Mouse (Mus musculus) embryonic facial prominence, embryonic 11.5 days (tissue): ENCODE measurements around the gene Fam206a. TPM values are rescaled to one million over a fixed set of nuclear protein-coding genes. Genes with fewer than 3 reads are reported as not detected.

ENCODE experiments used
- ATAC-seq: fragments of 200-750 bp; cut with Nextera tagmentation; replicated peaks from 2 replicates; pipeline ENCODE4 v1.8.0; 2017; ENCODE audit warnings: low read depth; ENCODE audit not compliant: insufficient number of reproducible peaks, low FRiP score, low TSS enrichment
- DNase-seq: peaks from one replicate; pipeline ENCODE4 v3.0.0-alpha.2; 2015; ENCODE audit warnings: low spot score
- H3K27ac ChIP-seq: fragments of 300-500 bp; sonication (generic); replicated peaks from 2 replicates; pipeline ENCODE4 v1.5.1; 2014; ENCODE audit warnings: mild to moderate bottlenecking, low read depth, low read length, control low read depth
- H3K27me3 ChIP-seq: fragments of 300-500 bp; sonication (generic); 2 replicates; pipeline ENCODE4 v1.6.1; 2014; ENCODE audit warnings: mild to moderate bottlenecking, low read length, moderate library complexity, mixed read lengths; ENCODE audit not compliant: control insufficient read depth, insufficient read depth
- H3K36me3 ChIP-seq: fragments of 300-500 bp; sonication (generic); replicated peaks from 2 replicates; pipeline ENCODE4 v1.6.1; 2014; ENCODE audit warnings: low read depth, mild to moderate bottlenecking, low read length, moderate library complexity, mixed read lengths; ENCODE audit not compliant: control insufficient read depth, insufficient read depth
- H3K4me1 ChIP-seq: fragments of 300-500 bp; sonication (generic); 2 replicates; pipeline ENCODE4 v1.6.1; 2014; ENCODE audit warnings: low read length, mixed read lengths; ENCODE audit not compliant: control insufficient read depth, insufficient read depth
- H3K4me2 ChIP-seq: fragments of 300-500 bp; sonication (generic); 2 replicates; pipeline ENCODE4 v1.6.1; 2014; ENCODE audit warnings: low read depth, mild to moderate bottlenecking, control low read depth, low read length, moderate library complexity
- H3K4me3 ChIP-seq: fragments of 300-500 bp; sonication (generic); 2 replicates; pipeline ENCODE4 v1.5.1; 2014; ENCODE audit warnings: low read depth, low read length, control low read depth
- H3K9ac ChIP-seq: fragments of 300-500 bp; sonication (generic); replicated peaks from 2 replicates; pipeline ENCODE4 v1.6.1; 2014; ENCODE audit warnings: mild to moderate bottlenecking, control low read depth, low read length
- H3K9me3 ChIP-seq: fragments of 300-500 bp; sonication (generic); replicated peaks from 2 replicates; pipeline ENCODE4 v1.6.1; 2016; ENCODE audit warnings: mild to moderate bottlenecking, low read length, inconsistent platforms, mixed read lengths; ENCODE audit not compliant: control insufficient read depth
- WGBS: fragments of 180-500 bp; shearing (Covaris S2); extraction: QIAGEN DNeasy Blood & Tissue Kit; methylation state at CpG from one replicate; pipeline ENCODE4 v1.1.7; 2014; 5-methylcytosine and 5-hydroxymethylcytosine counted together
- polyA plus RNA-seq: library from polyadenylated mRNA; unstranded; fragments of >200 nt; fragmentation: Nextera tagmentation; extraction: Ambion mirVana; gene quantifications from 2 replicates; pipeline ENCODE4 v1.2.1, GENCODE M21; 2014

Gene Fam206a
- polyA plus RNA-seq, 1 experiment from 2014 or later = 27.7 TPM

DNA sequence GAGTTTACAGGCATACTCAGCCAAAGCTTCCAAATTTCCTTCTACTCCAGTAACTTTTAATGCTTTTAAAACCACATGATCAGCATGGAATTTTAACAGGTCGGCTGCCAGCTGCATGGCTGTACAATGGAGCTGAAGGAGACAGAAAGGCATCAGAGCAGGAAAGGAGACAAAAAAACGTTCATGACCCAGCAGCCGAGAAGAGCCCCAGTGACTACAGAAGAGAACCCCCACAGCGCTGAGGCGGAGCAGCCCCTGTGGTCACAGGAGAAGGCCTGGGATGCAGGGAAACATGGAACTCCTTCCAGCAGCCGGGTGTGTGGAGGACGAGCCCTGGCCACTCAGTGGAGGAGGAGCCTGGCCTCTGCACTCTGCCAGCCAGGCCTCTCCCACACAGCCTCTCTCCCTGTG, 27.4 kb downstream of the Fam206a start:
- H3K9ac ChIP-seq = no peak overlapping the region
- peak; percentile 62 for ATAC-seq
- no peak overlapping the region for H3K27ac ChIP-seq
- no peak overlapping the region for H3K4me3 ChIP-seq
- no peak overlapping the region for H3K4me2 ChIP-seq
- 71% methylated on average over 7 of the region's 7 CpGs for WGBS
- H3K4me1 ChIP-seq = no peaks in the 10 kb centered on the region
- no peak for DNase-seq
- no peaks in the 10 kb centered on the region for H3K27me3 ChIP-seq
- H3K36me3 ChIP-seq = no peaks in the 10 kb centered on the region; the same call in none of the 2 replicates
- H3K9me3 ChIP-seq = no peaks in the 10 kb centered on the region

DNA sequence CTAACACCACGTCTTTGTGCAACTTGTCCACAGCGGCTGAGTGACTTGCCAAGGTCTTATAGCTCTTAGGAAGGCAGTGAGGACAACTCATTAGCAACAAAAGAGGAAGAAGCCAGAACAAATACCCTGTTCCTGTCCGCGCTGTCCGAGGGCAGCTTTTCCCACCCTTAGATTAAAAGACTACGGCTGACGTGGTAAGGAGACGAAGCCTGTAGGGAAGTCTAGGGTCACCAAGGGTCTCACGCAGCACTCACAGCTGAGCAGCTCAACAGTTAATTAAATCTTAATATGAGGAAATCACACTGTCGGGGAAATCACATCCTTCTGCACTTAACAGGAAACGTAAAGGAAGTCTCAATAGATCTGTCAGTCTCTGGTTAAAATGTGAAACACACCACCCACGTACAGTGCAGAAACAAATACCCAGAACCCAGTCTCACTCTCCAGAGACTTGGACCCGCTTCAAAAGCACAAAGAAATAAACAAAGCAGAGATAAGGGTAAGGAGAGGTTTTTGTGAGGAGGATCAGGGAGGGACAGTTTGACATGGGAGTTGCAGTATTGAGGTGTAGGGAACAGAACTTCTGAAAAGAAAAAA, 29.0 kb downstream of the Fam206a start:
- H3K27ac ChIP-seq = no peak overlapping the region
- no peak overlapping the region for H3K4me3 ChIP-seq
- no peak for ATAC-seq
- H3K9me3 ChIP-seq = no peaks in the 10 kb centered on the region
- H3K4me1 ChIP-seq = no peaks in the 10 kb centered on the region
- H3K4me2 ChIP-seq = no peak overlapping the region
- H3K27me3 ChIP-seq = no peaks in the 10 kb centered on the region
- H3K9ac ChIP-seq = no peak overlapping the region
- H3K36me3 ChIP-seq = no peaks in the 10 kb centered on the region; the same call in 1 of the 2 replicates
- 56% methylated on average over 13 of the region's 13 CpGs for WGBS
- DNase-seq = no peak

- no peaks in the 10 kb centered on the region; the same call in 1 of the 2 replicates for H3K36me3 ChIP-seq
- ATAC-seq = no peak
Measured at GRCm38 (mm10) chr4:56831998-56832397, 29.9 kb downstream of the Fam206a start.

DNA sequence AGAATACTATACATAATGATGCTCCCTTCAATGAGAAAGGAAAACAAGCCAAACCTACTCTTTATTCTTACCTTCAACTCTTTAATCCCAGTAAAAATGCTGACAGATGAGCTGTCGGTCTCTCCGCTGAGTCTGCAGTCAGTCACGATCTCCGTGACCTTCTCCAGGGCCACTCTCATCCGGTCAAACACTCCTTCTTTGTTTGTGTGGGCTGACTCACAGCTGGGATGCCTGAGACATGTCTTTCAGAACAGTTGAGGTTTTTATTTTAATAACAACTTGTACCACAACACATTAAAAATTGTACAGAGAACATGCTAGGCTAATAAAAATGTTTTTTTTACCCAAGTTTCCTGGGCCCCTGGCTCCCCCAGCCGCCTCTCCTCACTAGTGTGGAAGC, 35.5 kb downstream of the Fam206a start:
- no peaks in the 10 kb centered on the region for H3K4me1 ChIP-seq
- no peaks in the 10 kb centered on the region for H3K9me3 ChIP-seq
- no peak overlapping the region for H3K27ac ChIP-seq
- WGBS = 65% methylated on average over 6 of the region's 6 CpGs
- no peaks in the 10 kb centered on the region; the same call in 1 of the 2 replicates for H3K36me3 ChIP-seq
- DNase-seq (no peak), ATAC-seq (no peak)
- no peak overlapping the region for H3K4me3 ChIP-seq
- H3K4me2 ChIP-seq = no peak overlapping the region
- H3K9ac ChIP-seq = no peak overlapping the region
- no peaks in the 10 kb centered on the region for H3K27me3 ChIP-seq

More at GRCm38 (mm10) chr4:56831998-56832397, 29.9 kb downstream of the Fam206a start:
- H3K9me3 ChIP-seq = no peaks in the 10 kb centered on the region
- H3K9ac ChIP-seq = no peak overlapping the region
- WGBS = 77% methylated on average over 7 of the region's 7 CpGs
- H3K27me3 ChIP-seq = no peaks in the 10 kb centered on the region
- DNase-seq = no peak
- H3K4me3 ChIP-seq = no peak overlapping the region
- no peak overlapping the region for H3K4me2 ChIP-seq
- no peak overlapping the region for H3K27ac ChIP-seq
- no peaks in the 10 kb centered on the region for H3K4me1 ChIP-seq

GRCm38 (mm10) chr4:56840297-56840696, 38.2 kb downstream of the Fam206a start:
- 89% methylated on average over 3 of the region's 3 CpGs for WGBS
- no peak overlapping the region for H3K4me3 ChIP-seq
- no peak overlapping the region for H3K9ac ChIP-seq
- DNase-seq (no peak), ATAC-seq (no peak)
- H3K27me3 ChIP-seq = no peaks in the 10 kb centered on the region
- no peak overlapping the region for H3K4me2 ChIP-seq
- H3K4me1 ChIP-seq = no peaks in the 10 kb centered on the region
- H3K9me3 ChIP-seq = no peaks in the 10 kb centered on the region
- peaks cover 5% of the 10 kb centered on the region for H3K36me3 ChIP-seq
- no peak overlapping the region for H3K27ac ChIP-seq

DNA sequence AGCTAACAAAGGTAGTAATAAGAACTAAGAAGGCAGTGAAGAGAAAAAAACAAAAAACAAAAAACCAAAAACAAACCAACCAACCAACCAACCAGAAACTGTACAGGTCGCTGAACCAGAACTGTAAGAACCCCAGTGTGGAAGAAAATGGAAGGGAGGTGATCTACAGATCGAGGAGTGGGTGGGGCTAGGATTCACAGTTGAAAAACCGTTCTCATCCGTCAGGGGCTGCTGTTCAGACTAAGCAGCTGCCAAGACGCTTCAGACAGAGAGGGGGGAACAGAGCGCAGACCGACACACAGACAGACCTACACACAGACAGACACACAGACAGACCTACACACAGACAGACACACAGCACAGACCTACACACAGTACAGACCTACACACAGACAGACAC, 40.4 kb downstream of the Fam206a start:
- no peaks in the 10 kb centered on the region for H3K4me1 ChIP-seq
- H3K36me3 ChIP-seq = peaks cover 5% of the 10 kb centered on the region
- no peak for DNase-seq
- no peak overlapping the region for H3K27ac ChIP-seq
- H3K4me2 ChIP-seq = no peak overlapping the region
- H3K9me3 ChIP-seq = no peaks in the 10 kb centered on the region
- WGBS = 80% methylated on average over 7 of the region's 7 CpGs
- no peak overlapping the region for H3K4me3 ChIP-seq
- H3K27me3 ChIP-seq = no peaks in the 10 kb centered on the region
- ATAC-seq = no peak
- H3K9ac ChIP-seq = no peak overlapping the region

DNA sequence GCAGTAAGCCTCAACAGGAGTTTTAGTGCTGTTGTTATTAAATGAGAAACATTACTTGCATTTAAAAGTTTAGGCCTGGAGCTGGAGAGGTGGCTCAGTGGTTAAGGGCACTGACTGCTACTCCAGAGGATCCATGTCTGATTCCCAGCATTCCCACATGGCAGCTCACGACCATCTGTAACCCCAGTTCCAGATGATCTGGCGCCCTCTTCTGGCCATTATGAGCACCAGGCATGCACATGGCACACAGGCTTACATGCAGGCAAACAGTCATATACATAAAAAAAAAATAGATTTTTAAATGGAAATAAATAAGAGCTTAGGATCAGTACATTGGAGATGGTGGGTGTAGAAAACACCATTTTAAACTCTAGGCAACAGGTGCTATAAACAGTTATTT, 41.8 kb downstream of the Fam206a start:
- Histone ChIP-seq H3K27me3 (no peaks in the 10 kb centered on the region), H3K4me2 (no peak overlapping the region), H3K36me3 (peaks cover 5% of the 10 kb centered on the region), H3K27ac (no peak overlapping the region), H3K4me1 (no peaks in the 10 kb centered on the region), H3K4me3 (no peak overlapping the region), H3K9ac (no peak overlapping the region), H3K9me3 (no peaks in the 10 kb centered on the region)
- DNase-seq (no peak), ATAC-seq (no peak)
- WGBS = 85% methylated on average over 2 of the region's 2 CpGs

DNA sequence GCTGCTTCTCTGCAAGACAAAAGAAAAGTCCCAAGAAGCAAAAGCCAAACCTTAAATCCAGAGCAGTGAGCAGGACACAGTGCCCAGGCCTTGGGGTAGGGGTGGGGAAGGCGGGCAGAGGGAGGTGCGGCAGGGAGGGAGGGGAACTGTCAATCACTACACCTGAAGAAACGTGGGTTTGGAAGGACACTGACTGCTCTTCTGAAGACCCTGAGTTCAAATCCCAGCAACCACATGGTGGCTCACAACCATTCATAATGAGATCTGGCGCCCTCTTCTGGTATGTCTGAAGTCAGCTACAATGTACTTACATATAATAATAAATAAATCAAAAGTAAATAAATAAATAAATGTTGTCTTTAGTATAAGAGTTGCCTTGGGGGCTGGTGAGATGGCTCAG, 42.8 kb downstream of the Fam206a start:
- Histone ChIP-seq H3K9me3 (no peaks in the 10 kb centered on the region), H3K36me3 (peaks cover 5% of the 10 kb centered on the region), H3K27ac (no peak overlapping the region), H3K4me1 (no peaks in the 10 kb centered on the region), H3K4me3 (no peak overlapping the region), H3K9ac (no peak overlapping the region), H3K27me3 (no peaks in the 10 kb centered on the region), H3K4me2 (no peak overlapping the region)
- WGBS = 84% methylated on average over 4 of the region's 4 CpGs
- DNase-seq (no peak), ATAC-seq (no peak)
